Mouse (Mus musculus) MEL (cell line): ENCODE measurements at regions not wholly inside any gene's neighbourhood (a gene's known extent, or its start where the extent isn't known, plus 50 kb on each side); places are given as distances from the start of the nearest gene placed in this dataset.

ENCODE experiments used
- DNase-seq: peaks from one replicate; pipeline ENCODE4 v3.0.0; 2011; ENCODE audit warnings: low read depth, low spot score
- H3K27ac ChIP-seq: 2 replicates; pipeline ENCODE4 v1.5.1; 2012; ENCODE audit warnings: low read depth, mild to moderate bottlenecking, control low read depth, low read length, moderate library complexity; ENCODE audit not compliant: control insufficient read depth
- H3K27me3 ChIP-seq, 2 experiments: fragments of 150-350 bp in 1 of 2; sonication (generic) in 1 of 2; 2 replicates each; pipeline ENCODE4 v1.6.1; 2012; ENCODE audit warnings: low read length in 2 of 2, mild to moderate bottlenecking in 2 of 2, improper control_type of control experiment in 1 of 2, moderate library complexity in 1 of 2; ENCODE audit not compliant: insufficient read depth in 2 of 2, control insufficient read depth in 1 of 2
- H3K36me3 ChIP-seq, 2 experiments: 2 replicates each; pipeline ENCODE4 v1.6.1; 2012 to 2014; ENCODE audit warnings: low read length in 2 of 2, improper control_type of control experiment in 1 of 2, inconsistent platforms in 1 of 2, mild to moderate bottlenecking in 1 of 2; ENCODE audit not compliant: insufficient read depth in 2 of 2, control insufficient read depth in 1 of 2
- H3K4me1 ChIP-seq, 2 experiments: fragments of 150-350 bp in 1 of 2; sonication (generic) in 1 of 2; 2 replicates each; pipeline ENCODE4 v1.6.1; 2012; ENCODE audit warnings: low read length in 2 of 2, improper control_type of control experiment in 1 of 2, mild to moderate bottlenecking in 1 of 2; ENCODE audit not compliant: insufficient read depth in 2 of 2, control insufficient read depth in 1 of 2
- H3K4me3 ChIP-seq, 2 experiments: fragments of 150-350 bp in 1 of 2; sonication (generic) in 1 of 2; 2 replicates each; pipeline ENCODE4 v1.5.1; 2012; ENCODE audit warnings: low read depth in 2 of 2, low read length in 2 of 2, mild to moderate bottlenecking in 2 of 2, moderate library complexity in 2 of 2, control low read depth in 1 of 2, improper control_type of control experiment in 1 of 2; ENCODE audit not compliant: control insufficient read depth in 1 of 2, insufficient read depth in 1 of 2
- H3K79me2 ChIP-seq: 2 replicates; pipeline ENCODE4 v1.6.1; 2012; ENCODE audit warnings: mild to moderate bottlenecking, low read length, moderate library complexity; ENCODE audit not compliant: control insufficient read depth, poor library complexity, insufficient read depth
- H3K9ac ChIP-seq: 2 replicates; pipeline ENCODE4 v1.6.1; 2012; ENCODE audit warnings: low read depth, mild to moderate bottlenecking, control low read depth, low read length, moderate library complexity; ENCODE audit not compliant: control insufficient read depth, poor library complexity, severe bottlenecking
- H3K9me3 ChIP-seq: fragments of 150-350 bp; sonication (generic); replicated peaks from 2 replicates; pipeline ENCODE4 v1.6.1; 2012; ENCODE audit warnings: mild to moderate bottlenecking, low read length, improper control_type of control experiment, moderate library complexity; ENCODE audit not compliant: insufficient read depth
- CHD1 ChIP-seq: IDR thresholded peaks from 2 replicates; pipeline ENCODE4 v1.6.1; 2012; ENCODE audit warnings: low read depth, mild to moderate bottlenecking, inconsistent platforms, low read length, improper control_type of control experiment
- CHD2 ChIP-seq: IDR thresholded peaks from 2 replicates; pipeline ENCODE4 v1.6.1; 2011; ENCODE audit warnings: low read length, improper control_type of control experiment
- CTCF ChIP-seq, 3 experiments: IDR thresholded peaks in 2 of 3; conservative IDR thresholded peaks in 1 of 3; 2 replicates each; pipeline ENCODE4 v1.5.1; 2011 to 2012; ENCODE audit warnings: low read length in 3 of 3, low read depth in 2 of 3, mild to moderate bottlenecking in 2 of 3, improper control_type of control experiment in 1 of 3, inconsistent platforms in 1 of 3, mixed read lengths in 1 of 3, moderate library complexity in 1 of 3; ENCODE audit not compliant: control insufficient read depth in 1 of 3, insufficient read depth in 1 of 3, poor library complexity in 1 of 3, severe bottlenecking in 1 of 3
- E2F4 ChIP-seq: IDR thresholded peaks from 2 replicates; pipeline ENCODE4 v1.6.1; 2011; ENCODE audit warnings: low read depth, low read length, improper control_type of control experiment, borderline replicate concordance
- ELF1 ChIP-seq: IDR thresholded peaks from 2 replicates; pipeline ENCODE4 v1.6.1; 2014; ENCODE audit warnings: low read depth, mild to moderate bottlenecking, inconsistent platforms, low read length, improper control_type of control experiment, moderate library complexity
- ETS1 ChIP-seq: IDR thresholded peaks from 2 replicates; pipeline ENCODE4 v1.6.1; 2012; ENCODE audit warnings: low read depth, mild to moderate bottlenecking, inconsistent platforms, low read length, improper control_type of control experiment, moderate library complexity
- JUND ChIP-seq: IDR thresholded peaks from 2 replicates; pipeline ENCODE4 v1.6.1; 2011; ENCODE audit warnings: low read depth, mild to moderate bottlenecking, improper control_type of control experiment, low read length
- KAT2A ChIP-seq: conservative IDR thresholded peaks from 2 replicates; pipeline ENCODE4 v1.6.1; 2012; ENCODE audit warnings: low read depth, low read length, improper control_type of control experiment, inconsistent platforms
- MAFK ChIP-seq: IDR thresholded peaks from 2 replicates; pipeline ENCODE4 v1.6.1; 2011; ENCODE audit warnings: low read depth, mild to moderate bottlenecking, low read length, improper control_type of control experiment, borderline replicate concordance
- MEF2A ChIP-seq: IDR thresholded peaks from 2 replicates; pipeline ENCODE4 v1.6.1; 2014; ENCODE audit warnings: low read depth, mild to moderate bottlenecking, inconsistent platforms, low read length, improper control_type of control experiment; ENCODE audit not compliant: poor library complexity, insufficient replicate concordance, severe bottlenecking; ENCODE audit errors: extremely low read depth
- MXI1 ChIP-seq: IDR thresholded peaks from 2 replicates; pipeline ENCODE4 v1.6.1; 2011; ENCODE audit warnings: mild to moderate bottlenecking, low read depth, low read length, improper control_type of control experiment
- MYB ChIP-seq: IDR thresholded peaks from 2 replicates; pipeline ENCODE4 v1.6.1; 2011; ENCODE audit warnings: mild to moderate bottlenecking, low read depth, low read length, improper control_type of control experiment
- MYC ChIP-seq: IDR thresholded peaks from 2 replicates; pipeline ENCODE4 v1.6.1; 2011; ENCODE audit warnings: low read depth, mild to moderate bottlenecking, low read length, improper control_type of control experiment, moderate library complexity
- POLR2AphosphoS2 ChIP-seq: IDR thresholded peaks from 2 replicates; pipeline ENCODE4 v1.6.1; 2011; ENCODE audit warnings: low read length, improper control_type of control experiment
- RCOR1 ChIP-seq: IDR thresholded peaks from 2 replicates; pipeline ENCODE4 v1.6.1; 2012; ENCODE audit warnings: low read depth, mild to moderate bottlenecking, inconsistent platforms, low read length, improper control_type of control experiment
- SIN3A ChIP-seq: IDR thresholded peaks from 2 replicates; pipeline ENCODE4 v1.6.1; 2012; ENCODE audit warnings: low read length, improper control_type of control experiment, inconsistent platforms
- SMC3 ChIP-seq: IDR thresholded peaks from 2 replicates; pipeline ENCODE4 v1.6.1; 2011; ENCODE audit warnings: low read depth, low read length, improper control_type of control experiment
- TAL1 ChIP-seq: IDR thresholded peaks from 2 replicates; pipeline ENCODE4 v1.6.1; 2012; ENCODE audit warnings: mild to moderate bottlenecking, inconsistent platforms, low read length, moderate library complexity, mixed read lengths
- UBTF ChIP-seq: IDR thresholded peaks from 2 replicates; pipeline ENCODE4 v1.6.1; 2012; ENCODE audit warnings: low read depth, mild to moderate bottlenecking, inconsistent platforms, low read length, improper control_type of control experiment, moderate library complexity, borderline replicate concordance; ENCODE audit not compliant: insufficient read depth
- ZC3H11A ChIP-seq: IDR thresholded peaks from 2 replicates; pipeline ENCODE4 v1.6.1; 2012; ENCODE audit warnings: low read depth, mild to moderate bottlenecking, inconsistent platforms, low read length, improper control_type of control experiment
- ZMIZ1 ChIP-seq: IDR thresholded peaks from 2 replicates; pipeline ENCODE4 v1.6.1; 2012; ENCODE audit warnings: low read depth, mild to moderate bottlenecking, inconsistent platforms, low read length, improper control_type of control experiment, moderate library complexity

GRCm38 (mm10) chr6:82824684-82825083 lies 50.4 kb upstream of the Hk2 start (continued):
- TF ChIP-seq SMC3: no peak
- TF ChIP-seq CHD1: no peak
- TF ChIP-seq CHD2: no peak
- peak; percentile 62; the same call in 1 of the 2 replicates for TF ChIP-seq SIN3A
- no peak for TF ChIP-seq E2F4
- TF ChIP-seq MEF2A: no peak
- TF ChIP-seq MXI1: no peak
- peak; percentile 57; the same call in 1 of the 2 replicates for TF ChIP-seq JUND
- no peak for TF ChIP-seq POLR2AphosphoS2
- TF ChIP-seq TAL1: peak; percentile 74
- peak; percentile 73 for TF ChIP-seq MYB
- 0 out of 2 replicates have a peak, but pooled peaks have one; percentile 13 for TF ChIP-seq KAT2A
- TF ChIP-seq CTCF (IDR thresholded peaks at IDR 0.05 in 2 of 3, conservative IDR thresholded peaks at IDR 0.05 in 1 of 3; ENCODE audit: control insufficient read depth in 1 of 3, insufficient read depth in 1 of 3, low read depth in 2 of 3, low read length in 3 of 3, poor library complexity in 1 of 3, severe bottlenecking in 1 of 3): no peak
- peak; percentile 32; the same call in 1 of the 2 replicates for TF ChIP-seq ZMIZ1
- TF ChIP-seq RCOR1: peak; percentile 33; the same call in 1 of the 2 replicates
- no peak for TF ChIP-seq ZC3H11A
- TF ChIP-seq, all 39 proteins: peak for 12

GRCm38 (mm10) chr6:82824240-82824639 lies 50.0 kb upstream of the Hk2 start:
- peaks cover 17 to 42% of the 10 kb centered on the region in 2 experiments for H3K4me1 ChIP-seq
- H3K4me3 ChIP-seq: peak overlapping the region; percentile 20 to 54
- TF ChIP-seq ELF1 (0 out of 2 replicates have a peak, but pooled peaks have one; percentile 7), MYC (no peak), ETS1 (no peak), MAFK (no peak), JUND (no peak), UBTF (no peak)
- peaks cover 0 to 32% of the 10 kb centered on the region in 2 experiments; a peak in 2 of 4 replicates for H3K36me3 ChIP-seq
- peak overlapping the region; percentile 70 for H3K27ac ChIP-seq
- no peaks in the 10 kb centered on the region for H3K27me3 ChIP-seq
- H3K79me2 ChIP-seq: no peaks in the 10 kb centered on the region
- peak overlapping the region; percentile 10 for H3K9ac ChIP-seq
- no peaks in the 10 kb centered on the region for H3K9me3 ChIP-seq
- peak; percentile 63 for DNase-seq
